In the genomic region with DNA sequence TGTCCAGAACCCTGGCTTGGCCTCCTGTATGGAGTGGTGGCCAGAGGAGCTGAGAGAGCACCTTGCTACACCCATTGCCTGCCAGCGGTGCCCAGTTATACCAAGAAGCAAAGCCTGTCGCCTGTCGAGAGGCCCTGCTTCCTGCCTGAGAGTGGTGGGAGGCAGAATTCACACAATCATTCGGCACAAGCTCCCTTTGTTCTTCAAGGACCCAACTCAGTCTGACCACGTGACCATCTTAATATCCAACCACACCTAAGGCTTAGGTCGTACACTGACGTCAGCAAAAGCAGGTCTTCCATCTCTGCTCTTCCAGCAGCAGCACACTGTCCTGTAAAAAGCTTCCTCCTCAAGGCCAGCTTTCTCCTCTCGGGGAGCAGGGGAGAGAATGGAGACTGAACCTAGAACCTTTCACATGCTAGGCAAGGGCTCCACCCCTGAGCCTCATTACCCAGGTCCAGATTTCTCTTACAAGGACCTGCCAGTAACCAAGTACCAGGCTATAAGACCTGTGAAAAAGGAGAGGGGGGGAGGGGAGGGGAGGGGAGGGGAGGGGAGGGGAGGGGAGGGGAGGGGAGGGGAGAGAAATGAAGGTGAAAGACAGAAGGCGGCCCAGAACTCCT, we compare ENCODE assay signal across 8 mouse cellular contexts. TPM values are rescaled to one million over a fixed set of nuclear protein-coding genes. Genes with fewer than 3 reads are reported as not detected.
DNase-seq lines count a peak whose midpoint lies in the region; ATAC-seq and TF ChIP-seq lines count a peak whose summit lies in the region.

No protein-coding gene starts in this region.

- no peak for TF ChIP-seq CTCF in hindbrain, postnatal 0 days (IDR thresholded peaks at IDR 0.05; ENCODE audit: low read depth)

- H3K4me2 ChIP-seq in hindbrain, postnatal 0 days (ENCODE audit: low read depth, low read length): no peak overlapping the region
- H3K4me2 ChIP-seq in midbrain, embryonic 12.5 days (replicated peaks): peak overlapping the region; percentile 58; the same call in 1 of the 2 replicates

- no peaks in the 10 kb centered on the region for H3K9me3 ChIP-seq in hindbrain, postnatal 0 days (ENCODE audit: low read length)
- H3K9me3 ChIP-seq in midbrain, embryonic 12.5 days: no peaks in the 10 kb centered on the region

- no peak for ATAC-seq in hindbrain, postnatal 0 days
- ATAC-seq in midbrain, embryonic 12.5 days (ENCODE audit: low FRiP score, low read depth): no peak

- H3K4me1 ChIP-seq in hindbrain, postnatal 0 days (ENCODE audit: insufficient read depth, low read length): peaks cover 21% of the 10 kb centered on the region
- peaks cover 45% of the 10 kb centered on the region for H3K4me1 ChIP-seq in midbrain, embryonic 12.5 days

- H3K4me3 ChIP-seq in hindbrain, postnatal 0 days (ENCODE audit: low read length): no peak overlapping the region
- H3K4me3 ChIP-seq in midbrain, embryonic 12.5 days: no peak overlapping the region

- H3K27ac ChIP-seq in hindbrain, postnatal 0 days: peak overlapping the region; percentile 45
- H3K27ac ChIP-seq in midbrain, embryonic 12.5 days (replicated peaks): peak overlapping the region; percentile 94

- no peaks in the 10 kb centered on the region for H3K36me3 ChIP-seq in hindbrain, postnatal 0 days (ENCODE audit: insufficient read depth, low read length)
- H3K36me3 ChIP-seq in midbrain, embryonic 12.5 days: no peaks in the 10 kb centered on the region

- H3K27me3 ChIP-seq in hindbrain, postnatal 0 days (ENCODE audit: insufficient read depth, low read length): no peaks in the 10 kb centered on the region
- H3K27me3 ChIP-seq in midbrain, embryonic 12.5 days: no peaks in the 10 kb centered on the region

- peak; percentile 42 for DNase-seq in embryo, embryonic 10 days (ENCODE audit: low spot score)
- no peak for DNase-seq in embryo, embryonic 9.5 days (ENCODE audit: extremely low spot score)
- DNase-seq in T-cell, adult 2 months (ENCODE audit: low spot score): peak; percentile 58
- no peak for DNase-seq in hindbrain, postnatal 0 days (ENCODE audit: low spot score)
- no peak for DNase-seq in cerebellum, postnatal 10 days
- no peak for DNase-seq in right cerebral cortex, postnatal 36 days (ENCODE audit: low spot score in 2 of 2)
- DNase-seq in heart, postnatal 4 days: no peak

- 39% methylated on average over 9 of the region's 9 CpGs for WGBS in hindbrain, postnatal 0 days
- WGBS in midbrain, embryonic 12.5 days: 40% methylated on average over 9 of the region's 9 CpGs

- no peak overlapping the region for H3K9ac ChIP-seq in hindbrain, postnatal 0 days (replicated peaks; ENCODE audit: low read length)
- no peak overlapping the region; the same call in 1 of the 2 replicates for H3K9ac ChIP-seq in midbrain, embryonic 12.5 days (replicated peaks)

RNA-seq across cellular contexts. Expression of a gene that starts 10.8 kb away (rescaled TPM):
- total RNA-seq in hindbrain, postnatal 0 days (2014; rRNA removed): 1,071 and 1,235 TPM in 2 replicates
- polyA plus RNA-seq in hindbrain, postnatal 0 days (2015; fragmentation: Nextera tagmentation; extraction: Ambion mirVana): 274 and 291 TPM in 2 replicates
- 419 and 424 TPM in 2 replicates for polyA plus RNA-seq in midbrain, embryonic 12.5 days (2016; fragmentation: Nextera tagmentation; extraction: Ambion mirVana)
- 10 to 100 TPM; 78.1 to 82.1 TPM for total RNA-seq in heart, postnatal 4 days (2021)

RNA-seq across cellular contexts. Expression of a gene that starts 50.2 kb away (rescaled TPM):
- 0.84 and 1.5 TPM in 2 replicates for total RNA-seq in hindbrain, postnatal 0 days (2014; rRNA removed)
- polyA plus RNA-seq in hindbrain, postnatal 0 days (2015; fragmentation: Nextera tagmentation; extraction: Ambion mirVana): 0.09 and 0.16 TPM in 2 replicates
- 0.10 and 0.11 TPM in 2 replicates for polyA plus RNA-seq in midbrain, embryonic 12.5 days (2016; fragmentation: Nextera tagmentation; extraction: Ambion mirVana)
- 10 to 100 TPM; 47.7 to 52.4 TPM for total RNA-seq in heart, postnatal 4 days (2021)

Comparison
In these comparisons a context has a peak if more than half of its experiments do, and no peak if none do; other contexts are left out.
1. DNase-seq: peak in embryo, embryonic 10 days (single experiment) and T-cell, adult 2 months (single experiment); none in embryo, embryonic 9.5 days (single experiment), hindbrain, postnatal 0 days (single experiment), cerebellum, postnatal 10 days (0 of 2), right cerebral cortex, postnatal 36 days (0 of 2) and heart, postnatal 4 days (single experiment).
2. RNA of a gene that starts 10.8 kb away (total RNA-seq): 1,071 to 1,235 TPM in hindbrain, postnatal 0 days; 78.1 to 82.1 TPM in heart, postnatal 4 days; every median in the first group is over 10 times any median in the second.
3. RNA of a gene that starts 50.2 kb away (total RNA-seq): 47.7 to 52.4 TPM in heart, postnatal 4 days; 0.84 to 1.5 TPM in hindbrain, postnatal 0 days; every median in the first group is over 10 times any median in the second.